Mouse (Mus musculus): ENCODE data around the gene Tes. TPM values are rescaled to one million over a fixed set of nuclear protein-coding genes. Genes with fewer than 3 reads are reported as not detected.

Gene Tes
- polyA plus RNA-seq (2015; fragmentation: Nextera tagmentation; extraction: Ambion mirVana): 77.5 and 82.6 TPM in 2 replicates

- Histone ChIP-seq H3K36me3 (ENCODE audit: insufficient read depth, low read length) (no peaks in the 10 kb centered on the region), H3K4me3 (ENCODE audit: low read length) (peak within 1 kb of the TSS; percentile 96), H3K4me2 (replicated peaks; ENCODE audit: low read depth, low read length) (peak within 1 kb of the TSS; percentile 90), H3K27me3 (ENCODE audit: insufficient read depth, low read length) (no peaks in the 10 kb centered on the region), H3K4me1 (ENCODE audit: insufficient read depth, low read length) (peaks cover 37% of the 10 kb centered on the region), H3K27ac (ENCODE audit: low read length) (peak within 1 kb of the TSS; percentile 75), H3K9me3 (ENCODE audit: low read length) (no peaks in the 10 kb centered on the region), H3K9ac (replicated peaks; ENCODE audit: low read length) (peak within 1 kb of the TSS; percentile 91)
- ATAC-seq (ENCODE audit: low FRiP score, low TSS enrichment): peak; percentile 95
- WGBS: under 1% methylated on average over 63 of the region's 63 CpGs
Measured at GRCm38 (mm10) chr6:17064936-17065790, at the start of gene Tes. Gene Tes (plus strand): TSS chr6:17065149.

GRCm38 (mm10) chr6:17025886-17026285 is 39.1 kb upstream of the Tes start:
- H3K9ac ChIP-seq (replicated peaks; ENCODE audit: low read length): no peak overlapping the region
- H3K9me3 ChIP-seq (ENCODE audit: low read length): no peaks in the 10 kb centered on the region
- 56% methylated on average over 7 of the region's 7 CpGs for WGBS
- H3K27me3 ChIP-seq (ENCODE audit: insufficient read depth, low read length): no peaks in the 10 kb centered on the region
- H3K27ac ChIP-seq (ENCODE audit: low read length): no peak overlapping the region
- H3K4me3 ChIP-seq (ENCODE audit: low read length): no peak overlapping the region
- ATAC-seq (ENCODE audit: low FRiP score, low TSS enrichment): no peak
- H3K4me2 ChIP-seq (replicated peaks; ENCODE audit: low read depth, low read length): no peak overlapping the region
- no peaks in the 10 kb centered on the region for H3K4me1 ChIP-seq (ENCODE audit: insufficient read depth, low read length)
- H3K36me3 ChIP-seq (ENCODE audit: insufficient read depth, low read length): no peaks in the 10 kb centered on the region

- 19% methylated on average over 8 of the region's 8 CpGs for WGBS
- no peaks in the 10 kb centered on the region for H3K9me3 ChIP-seq (ENCODE audit: low read length)
- no peaks in the 10 kb centered on the region for H3K36me3 ChIP-seq (ENCODE audit: insufficient read depth, low read length)
- ATAC-seq (ENCODE audit: low FRiP score, low TSS enrichment): no peak
- H3K27ac ChIP-seq (ENCODE audit: low read length): no peak overlapping the region
- no peak overlapping the region for H3K4me3 ChIP-seq (ENCODE audit: low read length)
- H3K27me3 ChIP-seq (ENCODE audit: insufficient read depth, low read length): no peaks in the 10 kb centered on the region
- H3K9ac ChIP-seq (replicated peaks; ENCODE audit: low read length): no peak overlapping the region
- H3K4me2 ChIP-seq (replicated peaks; ENCODE audit: low read depth, low read length): no peak overlapping the region
- H3K4me1 ChIP-seq (ENCODE audit: insufficient read depth, low read length): peaks cover 5% of the 10 kb centered on the region
Measured at GRCm38 (mm10) chr6:17027572-17027971, 37.4 kb upstream of the Tes start.

- 89% methylated on average over 8 of the region's 8 CpGs for WGBS
- Histone ChIP-seq H3K9me3 (ENCODE audit: low read length) (no peaks in the 10 kb centered on the region), H3K27ac (ENCODE audit: low read length) (no peak overlapping the region), H3K36me3 (ENCODE audit: insufficient read depth, low read length) (no peaks in the 10 kb centered on the region), H3K4me3 (ENCODE audit: low read length) (no peak overlapping the region), H3K27me3 (ENCODE audit: insufficient read depth, low read length) (no peaks in the 10 kb centered on the region), H3K4me2 (replicated peaks; ENCODE audit: low read depth, low read length) (no peak overlapping the region), H3K4me1 (ENCODE audit: insufficient read depth, low read length) (peaks cover 5% of the 10 kb centered on the region), H3K9ac (replicated peaks; ENCODE audit: low read length) (no peak overlapping the region)
- no peak for ATAC-seq (ENCODE audit: low FRiP score, low TSS enrichment)
Measured at GRCm38 (mm10) chr6:17028809-17029208, 36.1 kb upstream of the Tes start.

GRCm38 (mm10) chr6:17032231-17032728 is 32.7 kb upstream of the Tes start:
- no peaks in the 10 kb centered on the region for H3K27me3 ChIP-seq (ENCODE audit: insufficient read depth, low read length)
- no peak overlapping the region for H3K4me3 ChIP-seq (ENCODE audit: low read length)
- H3K9ac ChIP-seq (replicated peaks; ENCODE audit: low read length): no peak overlapping the region
- peaks cover 5% of the 10 kb centered on the region for H3K4me1 ChIP-seq (ENCODE audit: insufficient read depth, low read length)
- ATAC-seq (ENCODE audit: low FRiP score, low TSS enrichment): peak; percentile 75
- H3K36me3 ChIP-seq (ENCODE audit: insufficient read depth, low read length): no peaks in the 10 kb centered on the region
- H3K4me2 ChIP-seq (replicated peaks; ENCODE audit: low read depth, low read length): no peak overlapping the region
- 8% methylated on average over 2 of the region's 2 CpGs for WGBS
- H3K9me3 ChIP-seq (ENCODE audit: low read length): no peaks in the 10 kb centered on the region
- H3K27ac ChIP-seq (ENCODE audit: low read length): no peak overlapping the region

- 0 out of 2 replicates have a peak, but pooled peaks have one; percentile 9 for ATAC-seq (ENCODE audit: low FRiP score, low TSS enrichment)
- no peak overlapping the region for H3K4me2 ChIP-seq (replicated peaks; ENCODE audit: low read depth, low read length)
- 97% methylated on average over 2 of the region's 2 CpGs for WGBS
Measured at GRCm38 (mm10) chr6:17034095-17034494, 30.9 kb upstream of the Tes start.

GRCm38 (mm10) chr6:17035228-17035627 is 29.7 kb upstream of the Tes start:
- no peak overlapping the region for H3K4me2 ChIP-seq (replicated peaks; ENCODE audit: low read depth, low read length)
- H3K9ac ChIP-seq (replicated peaks; ENCODE audit: low read length): no peak overlapping the region
- H3K27me3 ChIP-seq (ENCODE audit: insufficient read depth, low read length): no peaks in the 10 kb centered on the region
- ATAC-seq (ENCODE audit: low FRiP score, low TSS enrichment): no peak
- H3K36me3 ChIP-seq (ENCODE audit: insufficient read depth, low read length): no peaks in the 10 kb centered on the region
- H3K4me1 ChIP-seq (ENCODE audit: insufficient read depth, low read length): peaks cover 5% of the 10 kb centered on the region
- no peaks in the 10 kb centered on the region for H3K9me3 ChIP-seq (ENCODE audit: low read length)
- H3K27ac ChIP-seq (ENCODE audit: low read length): no peak overlapping the region
- H3K4me3 ChIP-seq (ENCODE audit: low read length): no peak overlapping the region

More at GRCm38 (mm10) chr6:17034095-17034494, 30.9 kb upstream of the Tes start:
- no peaks in the 10 kb centered on the region for H3K27me3 ChIP-seq (ENCODE audit: insufficient read depth, low read length)
- H3K4me3 ChIP-seq (ENCODE audit: low read length): no peak overlapping the region
- H3K9ac ChIP-seq (replicated peaks; ENCODE audit: low read length): no peak overlapping the region
- no peaks in the 10 kb centered on the region for H3K9me3 ChIP-seq (ENCODE audit: low read length)
- peaks cover 5% of the 10 kb centered on the region for H3K4me1 ChIP-seq (ENCODE audit: insufficient read depth, low read length)
- H3K36me3 ChIP-seq (ENCODE audit: insufficient read depth, low read length): no peaks in the 10 kb centered on the region
- H3K27ac ChIP-seq (ENCODE audit: low read length): no peak overlapping the region

- H3K4me2 ChIP-seq (replicated peaks; ENCODE audit: low read depth, low read length): no peak overlapping the region
- no peak for ATAC-seq (ENCODE audit: low FRiP score, low TSS enrichment)
- H3K27ac ChIP-seq (ENCODE audit: low read length): no peak overlapping the region
Measured at GRCm38 (mm10) chr6:17051432-17052025, 13.4 kb upstream of the Tes start.

GRCm38 (mm10) chr6:17053028-17053660 is 11.8 kb upstream of the Tes start:
- H3K9me3 ChIP-seq (ENCODE audit: low read length): no peaks in the 10 kb centered on the region
- ATAC-seq (ENCODE audit: low FRiP score, low TSS enrichment): no peak
- WGBS: 60% methylated on average over 6 of the region's 6 CpGs
- H3K27ac ChIP-seq (ENCODE audit: low read length): no peak overlapping the region
- H3K27me3 ChIP-seq (ENCODE audit: insufficient read depth, low read length): no peaks in the 10 kb centered on the region
- no peaks in the 10 kb centered on the region for H3K36me3 ChIP-seq (ENCODE audit: insufficient read depth, low read length)
- H3K9ac ChIP-seq (replicated peaks; ENCODE audit: low read length): no peak overlapping the region
- H3K4me3 ChIP-seq (ENCODE audit: low read length): no peak overlapping the region
- H3K4me2 ChIP-seq (replicated peaks; ENCODE audit: low read depth, low read length): no peak overlapping the region
- no peaks in the 10 kb centered on the region for H3K4me1 ChIP-seq (ENCODE audit: insufficient read depth, low read length)

More at GRCm38 (mm10) chr6:17051432-17052025, 13.4 kb upstream of the Tes start:
- H3K4me3 ChIP-seq (ENCODE audit: low read length): no peak overlapping the region
- H3K36me3 ChIP-seq (ENCODE audit: insufficient read depth, low read length): no peaks in the 10 kb centered on the region
- no peak overlapping the region for H3K9ac ChIP-seq (replicated peaks; ENCODE audit: low read length)
- H3K27me3 ChIP-seq (ENCODE audit: insufficient read depth, low read length): no peaks in the 10 kb centered on the region
- no peaks in the 10 kb centered on the region for H3K4me1 ChIP-seq (ENCODE audit: insufficient read depth, low read length)
- WGBS: 68% methylated on average over 4 of the region's 4 CpGs
- H3K9me3 ChIP-seq (ENCODE audit: low read length): no peaks in the 10 kb centered on the region

Data from kidney, embryonic 16.5 days (tissue).